Mouse (Mus musculus): ENCODE data around the gene 4930469K13Rik. TPM values are rescaled to one million over a fixed set of nuclear protein-coding genes. Genes with fewer than 3 reads are reported as not detected.

4930469K13Rik gene
- total RNA-seq, 2 experiments from 2014 or later = not detected

DNA sequence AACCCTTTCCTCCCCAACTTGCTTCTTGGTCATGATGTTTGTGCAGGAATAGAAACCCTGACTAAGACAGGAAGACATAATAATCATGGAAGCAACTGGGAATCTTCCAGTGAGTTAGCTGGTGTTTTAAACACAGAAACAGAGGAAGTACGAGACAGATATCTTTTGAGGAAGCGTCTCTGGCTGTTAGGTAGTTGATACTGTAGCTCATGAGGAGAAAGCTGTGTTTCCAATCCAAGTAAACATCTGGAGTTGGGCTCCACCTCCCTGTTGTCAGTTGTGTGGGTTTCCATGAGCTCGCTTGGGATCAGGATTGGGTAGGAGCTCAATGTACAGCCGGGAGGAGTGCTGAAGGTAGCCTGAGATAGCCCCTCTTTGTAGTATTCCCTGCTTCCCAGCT, 151.9 kb downstream of the 4930469K13Rik start:
- DNase-seq = no peak
- intact Hi-C loops (cut with DNase I) = no loop called here

GRCm38 (mm10) chr11:33944786-33945328, 153.5 kb downstream of the 4930469K13Rik start:
- DNase-seq = no peak
- intact Hi-C loops (cut with DNase I) = no loop called here

GRCm38 (mm10) chr11:33944067-33944785, 154.1 kb downstream of the 4930469K13Rik start:
- DNase-seq = peak; percentile 51
- intact Hi-C loops (cut with DNase I) = no loop called here

GRCm38 (mm10) chr11:33943565-33943964, 154.8 kb downstream of the 4930469K13Rik start:
- no peak for DNase-seq
- intact Hi-C loops (cut with DNase I) = no loop called here

- DNase-seq = no peak
- intact Hi-C loops (cut with DNase I) = loop anchor here (10.0 kb wide), 1 partner anchor 275 kb away; no protein-coding TSS in a partner anchor
Measured at GRCm38 (mm10) chr11:33939456-33940113, 158.8 kb downstream of the 4930469K13Rik start.

DNA sequence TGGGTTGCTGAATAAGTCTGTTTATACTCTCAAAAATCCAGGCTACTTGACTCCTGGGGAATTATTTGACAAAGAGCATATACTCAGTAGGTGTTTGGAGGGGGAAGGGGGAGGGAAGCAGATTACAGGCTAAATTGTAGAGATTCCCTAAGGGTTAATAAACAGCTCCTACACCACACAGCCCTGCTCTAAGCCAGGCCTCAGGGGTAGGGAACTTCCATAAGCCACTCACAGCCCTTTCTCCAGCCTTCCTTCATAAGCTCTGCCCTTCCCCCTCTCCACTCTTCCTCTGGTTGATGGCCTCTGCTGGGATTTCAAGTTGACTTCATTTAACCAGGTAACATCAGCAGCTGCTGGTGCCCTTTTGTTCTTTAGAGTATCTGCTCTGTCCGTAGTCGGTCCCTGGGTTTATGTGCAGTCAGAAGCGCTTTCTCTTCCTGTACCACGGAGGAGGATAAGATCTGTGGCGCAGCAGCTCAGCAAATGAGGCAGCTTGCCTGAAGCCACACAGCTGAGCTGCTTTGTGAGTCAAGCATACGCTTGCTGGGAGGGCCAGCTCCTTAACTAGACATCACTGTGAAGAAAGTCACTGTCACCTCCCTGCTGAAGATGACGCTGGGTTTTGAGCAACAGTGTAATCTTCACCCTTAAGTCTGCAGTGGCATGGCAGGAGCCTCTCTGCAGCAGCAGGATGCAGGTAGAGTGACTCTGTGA, 159.6 kb downstream of the 4930469K13Rik start:
- intact Hi-C loops (cut with DNase I) = loop anchor here (10.0 kb wide), 1 partner anchor 276 kb away; no protein-coding TSS in a partner anchor
- no peak for DNase-seq

GRCm38 (mm10) chr11:33937641-33938040, 160.7 kb downstream of the 4930469K13Rik start:
- no peak for DNase-seq
- intact Hi-C loops (cut with DNase I) = loop anchor here (10.0 kb wide), 1 partner anchor 277 kb away; no protein-coding TSS in a partner anchor

- intact Hi-C loops (cut with DNase I) = loop anchor here (10.0 kb wide), 1 partner anchor 281 kb away; no protein-coding TSS in a partner anchor
- DNase-seq = no peak
Measured at GRCm38 (mm10) chr11:33934286-33934685, 164.1 kb downstream of the 4930469K13Rik start.

GRCm38 (mm10) chr11:33932386-33933111, 165.8 kb downstream of the 4930469K13Rik start:
- DNase-seq = no peak
- intact Hi-C loops (cut with DNase I) = loop anchor here (10.0 kb wide), 1 partner anchor 282 kb away; no protein-coding TSS in a partner anchor

DNA sequence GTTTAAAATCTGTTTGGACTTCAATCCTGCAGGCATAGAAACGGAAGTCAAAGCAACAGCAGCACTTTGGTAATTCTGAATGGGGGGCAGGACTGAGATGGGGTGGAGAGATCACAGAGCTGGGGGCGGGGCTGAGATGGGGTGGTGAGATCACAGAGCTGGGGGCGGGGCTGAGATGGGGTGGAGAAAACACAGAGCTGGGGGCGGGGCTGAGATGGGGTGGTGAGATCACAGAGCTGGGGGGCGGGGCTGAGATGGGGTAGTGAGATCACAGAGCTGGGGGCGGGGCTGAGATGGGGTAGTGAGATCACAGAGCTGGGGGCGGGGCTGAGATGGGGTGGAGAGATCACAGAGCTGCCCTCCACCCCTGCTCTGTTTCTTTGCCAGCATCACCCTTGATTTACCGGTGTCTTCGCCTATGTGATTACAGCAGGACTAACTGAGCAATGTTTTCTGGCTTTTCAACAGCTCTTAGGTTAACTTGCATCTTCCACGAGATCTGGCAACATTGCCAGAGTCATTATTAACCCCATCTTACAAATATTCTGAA, 166.4 kb downstream of the 4930469K13Rik start:
- no peak for DNase-seq
- intact Hi-C loops (cut with DNase I) = loop anchor here (10.0 kb wide), 1 partner anchor 283 kb away; no protein-coding TSS in a partner anchor

- intact Hi-C loops (cut with DNase I) = no loop called here
- no peak for DNase-seq
Measured at GRCm38 (mm10) chr11:33929412-33929811, 168.9 kb downstream of the 4930469K13Rik start.

DNA sequence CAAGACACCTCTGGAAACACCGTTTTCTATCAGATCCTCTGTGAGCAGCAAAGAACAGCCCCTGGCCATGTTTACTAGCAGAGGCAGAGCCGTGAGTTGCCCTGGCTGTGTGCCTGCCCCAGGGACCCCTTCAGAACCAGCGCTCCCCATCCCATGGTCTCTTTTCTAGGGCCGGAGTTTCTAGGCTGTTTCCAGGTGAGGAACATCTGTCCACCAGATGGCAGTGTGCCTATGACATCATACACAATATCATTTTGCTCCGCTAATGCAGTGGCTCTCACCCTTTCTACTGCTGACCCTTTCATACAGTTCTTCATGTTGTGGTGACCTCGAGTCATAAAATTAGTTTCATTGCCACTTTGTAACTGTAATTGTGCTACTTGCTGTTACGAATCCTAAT, 169.7 kb downstream of the 4930469K13Rik start:
- peak; percentile 32 for DNase-seq
- intact Hi-C loops (cut with DNase I) = no loop called here

DNA sequence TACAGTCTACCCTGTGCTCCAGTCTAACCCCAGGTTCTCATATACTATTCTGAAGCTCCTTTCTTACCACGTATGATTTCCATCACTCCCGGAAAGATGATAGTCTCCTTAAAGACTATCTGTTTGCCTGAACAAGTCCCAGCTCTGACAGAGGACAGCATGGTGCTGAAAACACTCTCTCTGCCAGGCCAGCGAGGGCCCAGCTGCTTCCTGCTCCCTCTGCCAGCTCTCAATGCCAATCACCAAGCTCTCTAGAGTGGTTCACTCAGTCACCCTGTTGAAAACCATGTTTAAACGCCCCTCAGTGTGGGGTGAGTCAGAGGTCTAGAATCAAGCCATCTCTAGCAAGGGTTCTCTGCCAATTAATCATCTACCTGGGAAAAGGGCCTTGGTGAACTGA, 170.5 kb downstream of the 4930469K13Rik start:
- intact Hi-C loops (cut with DNase I) = no loop called here
- peak; percentile 72 for DNase-seq

DNA sequence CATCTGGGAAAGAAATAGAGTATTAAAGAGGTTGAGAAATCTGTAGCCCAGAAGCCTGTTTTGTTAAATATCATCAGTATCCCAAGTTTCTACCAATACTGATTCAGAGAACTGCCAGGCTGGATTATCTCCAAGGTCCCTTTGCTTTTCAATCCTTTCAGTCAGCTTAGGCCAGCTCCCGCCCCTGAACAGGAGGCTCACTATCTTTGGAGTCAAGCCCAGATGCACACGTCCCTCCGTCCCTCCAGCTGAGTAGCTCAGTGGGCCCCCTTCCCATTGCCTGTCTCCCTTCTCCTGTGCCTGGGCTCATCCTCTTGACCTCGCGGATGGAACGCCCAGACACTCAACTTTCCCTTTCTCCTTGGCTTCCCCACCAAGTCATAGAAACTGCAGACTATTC, 171.0 kb downstream of the 4930469K13Rik start:
- peak; percentile 59 for DNase-seq
- intact Hi-C loops (cut with DNase I) = no loop called here

DNA sequence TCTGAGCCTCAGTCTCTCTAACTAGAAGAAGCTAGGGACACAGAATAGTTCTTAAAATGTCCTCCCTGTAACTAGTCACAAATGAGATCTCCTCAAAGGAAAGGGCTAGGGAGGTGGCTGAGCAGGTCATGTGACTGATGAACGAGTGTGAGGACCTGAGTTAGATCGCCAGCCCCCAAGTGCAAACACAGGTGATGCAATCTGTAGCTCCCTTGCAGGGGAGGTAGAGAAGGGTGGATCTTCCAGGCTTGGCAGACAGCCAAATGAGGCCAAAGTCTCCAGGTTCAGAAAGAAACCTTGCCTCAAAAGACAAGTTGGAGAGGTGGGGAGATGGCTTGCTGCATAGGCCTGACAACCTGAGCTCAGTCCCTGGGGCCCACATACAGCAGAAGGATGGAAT, 171.8 kb downstream of the 4930469K13Rik start:
- DNase-seq = no peak
- intact Hi-C loops (cut with DNase I) = no loop called here

DNA sequence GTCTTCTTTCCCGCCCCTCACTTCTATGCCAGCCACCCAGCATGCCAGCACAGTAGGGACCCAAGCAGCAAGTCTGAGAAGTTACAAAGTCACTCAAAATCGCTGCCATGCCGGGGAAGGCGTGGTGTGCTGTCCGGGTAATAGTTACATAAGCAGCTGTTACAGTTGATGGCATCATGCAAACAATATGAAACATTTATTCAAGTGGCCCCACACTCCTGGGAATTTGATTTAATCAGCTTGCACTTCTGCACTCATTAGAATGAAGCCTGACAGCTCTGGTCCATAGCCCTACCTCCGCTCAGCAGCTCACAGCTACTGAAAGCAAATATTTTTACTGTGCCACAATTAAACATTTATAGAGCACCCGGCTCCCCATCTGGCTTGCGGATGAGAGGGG, 172.6 kb downstream of the 4930469K13Rik start:
- intact Hi-C loops (cut with DNase I) = no loop called here

More for the DNA sequence above, 172.6 kb downstream of the 4930469K13Rik start:
- DNase-seq = no peak

Data from left cerebral cortex, postnatal 4 days (tissue).